Mouse (Mus musculus) embryonic fibroblast, embryonic 13.5 days (primary cell): ENCODE results near the gene Neurl1a. TPM values are rescaled to one million over a fixed set of nuclear protein-coding genes. Genes with fewer than 3 reads are reported as not detected.

Experiments
- H3K27ac ChIP-seq: 2 replicates; pipeline ENCODE4 v1.5.1; 2012; ENCODE audit warnings: low read length, control low read depth, inconsistent platforms; ENCODE audit not compliant: insufficient read depth
- H3K4me1 ChIP-seq: 2 replicates; pipeline ENCODE4 v1.6.1; 2011; ENCODE audit warnings: low read length; ENCODE audit not compliant: control insufficient read depth, insufficient read depth
- H3K4me3 ChIP-seq: 2 replicates; pipeline ENCODE4 v1.5.1; 2011; ENCODE audit warnings: mild to moderate bottlenecking, control low read depth, low read length; ENCODE audit not compliant: insufficient read depth
- CTCF ChIP-seq: IDR thresholded peaks from 2 replicates; pipeline ENCODE4 v1.5.1; 2011; ENCODE audit warnings: mild to moderate bottlenecking, control low read depth, low read length, moderate library complexity, borderline replicate concordance; ENCODE audit not compliant: insufficient read depth
- POLR2A ChIP-seq: IDR thresholded peaks from 2 replicates; pipeline ENCODE4 v1.6.1; 2011; ENCODE audit warnings: low read depth, mild to moderate bottlenecking, control low read depth, low read length, moderate library complexity
- polyA plus RNA-seq: library from polyadenylated mRNA; stranded (reverse); fragments of >200 nt; gene quantifications from 2 replicates; pipeline ENCODE4 v1.2.4, GENCODE M21; 2011; ENCODE audit warnings: low read depth; ENCODE audit not compliant: missing spikeins, insufficient read length

The Neurl1a gene
- polyA plus RNA-seq, 1 experiment, result 2.6 TPM

DNA sequence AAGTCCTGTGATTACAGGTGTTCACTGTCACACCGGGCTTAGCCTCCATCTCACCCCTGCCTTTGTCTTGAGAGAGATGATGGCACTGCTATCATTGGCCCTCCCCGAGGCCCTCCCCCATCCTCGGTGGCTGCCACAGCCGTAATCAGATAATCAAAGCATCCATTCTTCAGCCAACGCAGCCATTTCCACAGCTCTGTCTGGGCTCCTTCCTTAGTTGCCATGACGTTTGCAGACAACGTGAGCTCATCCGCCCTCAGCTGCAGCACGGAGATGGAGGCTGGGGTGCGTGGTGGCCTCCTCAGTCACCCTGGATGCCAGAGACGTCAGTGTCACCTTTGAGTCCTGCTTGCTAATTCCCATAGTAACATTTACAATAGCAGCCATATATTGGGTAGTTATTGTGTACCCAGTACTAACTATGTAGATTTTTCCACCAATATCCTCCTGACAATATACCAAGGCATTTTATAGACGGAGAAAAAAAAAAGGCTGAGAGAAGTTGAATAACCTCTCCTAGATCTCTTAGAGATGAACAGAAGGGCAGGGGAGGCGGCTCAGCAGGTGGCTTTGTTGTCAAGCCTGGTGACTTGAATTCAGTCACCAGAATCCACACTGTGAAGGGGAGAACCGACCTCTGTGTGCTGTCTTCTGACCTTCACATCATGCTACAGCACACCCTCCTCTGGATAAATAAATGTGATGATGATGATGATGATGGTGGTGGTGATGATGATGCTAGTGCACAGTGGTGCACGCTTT, 8.1 kb downstream of the Neurl1a start:
- no peak overlapping the region for H3K27ac ChIP-seq
- H3K4me3 ChIP-seq, result no peak overlapping the region
- H3K4me1 ChIP-seq, result no peaks in the 10 kb centered on the region
- no peak for TF ChIP-seq CTCF
- no peak for TF ChIP-seq POLR2A

GRCm38 (mm10) chr19:47188515-47189128, 10.0 kb downstream of the Neurl1a start:
- TF ChIP-seq POLR2A (no peak), CTCF (no peak)
- Histone ChIP-seq H3K4me1 (no peaks in the 10 kb centered on the region), H3K4me3 (no peak overlapping the region), H3K27ac (no peak overlapping the region)

DNA sequence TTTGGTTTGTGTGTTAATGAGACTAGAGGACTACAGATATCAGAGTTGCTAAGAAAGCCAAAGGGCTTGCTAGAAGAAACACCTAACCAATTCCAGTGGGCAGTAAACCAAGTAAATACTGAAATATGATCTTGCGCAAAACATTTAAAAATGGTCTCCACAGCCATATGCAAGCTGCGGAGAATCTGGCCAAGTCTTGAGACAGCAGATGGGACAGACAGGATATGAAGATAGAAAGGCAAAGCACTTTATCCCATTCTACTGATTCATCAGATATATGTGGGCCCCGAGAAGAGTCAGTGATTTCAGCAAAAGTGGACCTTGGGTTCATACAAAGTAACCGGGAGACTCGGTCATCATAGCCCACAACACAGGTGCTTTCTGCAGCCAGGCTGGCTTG, 13.5 kb downstream of the Neurl1a start:
- Histone ChIP-seq H3K4me1 (no peaks in the 10 kb centered on the region), H3K4me3 (no peak overlapping the region), H3K27ac (no peak overlapping the region)
- TF ChIP-seq POLR2A, result no peak

GRCm38 (mm10) chr19:47198671-47199350, 20.2 kb downstream of the Neurl1a start:
- no peak overlapping the region for H3K27ac ChIP-seq
- H3K4me3 ChIP-seq, result no peak overlapping the region
- TF ChIP-seq POLR2A (no peak), CTCF (no peak)

DNA sequence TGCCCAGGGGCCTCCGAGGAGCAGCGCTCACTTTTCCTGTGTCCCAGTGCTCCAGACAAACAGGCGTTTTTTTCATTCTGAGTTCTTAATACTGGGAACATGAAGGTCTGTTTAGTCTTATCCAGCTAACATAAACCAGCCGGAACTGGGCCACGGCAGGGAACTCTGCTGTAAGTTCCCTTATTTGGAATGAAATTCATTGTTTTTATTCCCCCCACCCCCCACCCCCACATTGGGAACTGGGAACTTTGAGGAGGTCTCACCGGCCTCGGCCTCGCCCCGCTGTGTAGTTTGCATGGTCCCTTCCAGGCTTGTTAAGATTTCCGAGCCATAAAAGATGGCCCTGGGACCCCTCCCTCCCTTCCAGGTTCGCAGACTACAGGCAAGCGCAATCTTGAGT, 23.4 kb downstream of the Neurl1a start:
- TF ChIP-seq POLR2A (no peak), CTCF (no peak)
- H3K27ac ChIP-seq, result no peak overlapping the region
- no peaks in the 10 kb centered on the region for H3K4me1 ChIP-seq
- no peak overlapping the region for H3K4me3 ChIP-seq

More at GRCm38 (mm10) chr19:47198671-47199350, 20.2 kb downstream of the Neurl1a start:
- no peaks in the 10 kb centered on the region for H3K4me1 ChIP-seq

GRCm38 (mm10) chr19:47202429-47202828, 23.8 kb downstream of the Neurl1a start:
- TF ChIP-seq CTCF (no peak), POLR2A (no peak)
- H3K27ac ChIP-seq, result no peak overlapping the region
- H3K4me1 ChIP-seq, result no peaks in the 10 kb centered on the region
- H3K4me3 ChIP-seq, result no peak overlapping the region

GRCm38 (mm10) chr19:47203042-47203441, 24.4 kb downstream of the Neurl1a start:
- Histone ChIP-seq H3K4me3 (no peak overlapping the region), H3K4me1 (no peaks in the 10 kb centered on the region), H3K27ac (no peak overlapping the region)
- TF ChIP-seq CTCF, result no peak
- no peak for TF ChIP-seq POLR2A

DNA sequence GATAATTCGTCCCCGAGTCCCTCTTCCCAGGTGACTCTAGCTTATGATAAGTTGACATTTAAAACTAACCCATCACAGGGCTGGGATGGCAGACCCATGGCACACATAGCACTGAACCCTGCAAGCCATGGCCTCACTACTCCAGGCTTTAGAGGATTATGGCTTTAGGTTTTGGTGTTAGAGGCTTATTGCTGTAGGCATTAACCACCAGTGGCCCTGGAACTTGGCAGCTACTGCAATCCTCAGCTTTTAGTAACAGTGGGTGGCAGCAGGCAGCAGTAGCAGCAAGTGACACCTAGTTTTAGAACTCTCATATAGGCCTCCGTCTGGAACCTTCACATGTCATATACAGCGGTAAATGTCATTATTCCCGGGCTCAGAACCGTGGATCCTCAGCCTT, 26.0 kb downstream of the Neurl1a start:
- Histone ChIP-seq H3K27ac (no peak overlapping the region), H3K4me3 (no peak overlapping the region), H3K4me1 (no peaks in the 10 kb centered on the region)
- TF ChIP-seq POLR2A (no peak), CTCF (no peak)

DNA sequence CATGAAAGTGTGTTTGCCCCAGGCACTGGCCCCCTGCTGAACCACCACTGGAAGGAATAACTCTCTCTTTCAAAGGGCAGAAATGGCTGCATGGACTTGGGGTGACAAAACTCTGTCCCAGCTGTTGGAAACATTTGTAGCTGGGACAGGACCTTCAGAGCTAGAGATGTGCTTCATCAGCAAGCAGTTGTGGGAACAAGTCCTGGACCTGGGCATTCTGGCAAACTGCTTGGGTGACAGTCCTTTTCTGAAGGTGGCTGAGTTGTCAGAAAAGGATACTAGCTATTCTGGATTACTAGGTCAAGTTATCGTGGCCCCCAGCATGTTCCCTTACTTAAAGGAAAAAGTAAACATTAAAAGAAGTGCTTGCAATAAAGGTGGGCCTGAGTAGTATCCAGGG, 27.5 kb downstream of the Neurl1a start:
- TF ChIP-seq CTCF, result no peak
- TF ChIP-seq POLR2A, result no peak
- Histone ChIP-seq H3K27ac (no peak overlapping the region), H3K4me3 (no peak overlapping the region), H3K4me1 (no peaks in the 10 kb centered on the region)

GRCm38 (mm10) chr19:47210432-47210831, 31.8 kb downstream of the Neurl1a start:
- Histone ChIP-seq H3K27ac (no peak overlapping the region), H3K4me1 (no peaks in the 10 kb centered on the region), H3K4me3 (no peak overlapping the region)
- TF ChIP-seq CTCF (no peak), POLR2A (no peak)
